Mouse (Mus musculus) bone marrow macrophage, adult 2 months (primary cell): Measurements from ENCODE around the gene Scamp1.

Experiments
- CTCF ChIP-seq: IDR thresholded peaks from 2 replicates; pipeline ENCODE4 v1.5.1; 2012; ENCODE audit warnings: low read depth, mild to moderate bottlenecking, low read length, moderate library complexity
- POLR2A ChIP-seq: IDR thresholded peaks from 2 replicates; pipeline ENCODE4 v1.6.1; 2012; ENCODE audit warnings: mild to moderate bottlenecking, low read depth, low read length, borderline replicate concordance

DNA sequence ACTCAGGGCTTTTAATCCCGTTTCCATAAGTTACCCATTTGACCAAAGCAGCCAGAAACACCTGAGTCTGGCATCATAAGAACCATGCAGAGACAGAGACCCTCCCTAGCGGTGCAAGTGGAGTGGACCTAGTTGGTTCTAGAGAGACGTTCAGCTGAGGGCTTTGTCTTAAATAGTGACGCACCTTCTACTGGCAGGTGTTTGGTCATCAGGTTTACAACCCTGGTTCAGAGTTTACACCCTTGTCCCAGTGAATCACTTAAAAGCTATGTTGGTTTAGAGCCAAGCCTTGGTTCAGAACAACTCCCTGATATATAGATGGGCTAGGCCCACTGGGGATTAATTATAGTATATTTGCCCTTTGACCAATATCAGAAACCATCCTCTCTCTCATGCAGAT lies 92.4 kb downstream of the Scamp1 start:
- no peak for TF ChIP-seq POLR2A
- no peak for TF ChIP-seq CTCF
